In genomic region chr12:118298516-118298915, GRCm38 (mm10) we compare ENCODE assay signal across 11 mouse cellular contexts. TPM values are rescaled to one million over a fixed set of nuclear protein-coding genes. Genes with fewer than 3 reads are reported as not detected.
A peak's percentile ranks its signal among the peaks of the same experiment; 100 is the strongest.
DNase-seq lines count a peak whose midpoint lies in the region; ATAC-seq and TF ChIP-seq lines count a peak whose summit lies in the region.
"Had no signal": no experiment of that assay in that cellular context is flagged by ENCODE, and none has a peak within 500 bp of the region (broad histone marks: within the 10 kb centered on the region; RNA-seq: fewer than 3 reads in every experiment).

No protein-coding gene starts in this region.

- no peak for TF ChIP-seq CTCF in left cerebral cortex, adult 2 months (IDR thresholded peaks at IDR 0.05)

- no peak for ATAC-seq in embryonic facial prominence, embryonic 13.5 days (ENCODE audit: insufficient number of reproducible peaks, insufficient read depth, low FRiP score, low TSS enrichment, low read depth)
- no peak for ATAC-seq in hindbrain, embryonic 13.5 days (ENCODE audit: low FRiP score)
- no peak for ATAC-seq in midbrain, embryonic 14.5 days (ENCODE audit: low FRiP score, low TSS enrichment)
- ATAC-seq in megakaryocyte progenitor cell, adult 5-6 weeks (replicated peaks; ENCODE audit: poor library complexity): no peak

- H3K9me3 ChIP-seq in embryonic facial prominence, embryonic 13.5 days: no peaks in the 10 kb centered on the region
- H3K9me3 ChIP-seq in hindbrain, embryonic 13.5 days: no peaks in the 10 kb centered on the region
- no peaks in the 10 kb centered on the region for H3K9me3 ChIP-seq in midbrain, embryonic 14.5 days (ENCODE audit: control insufficient read depth, low read length)
- H3K9me3 ChIP-seq: limb, embryonic 15.5 days had no signal

- H3K36me3 ChIP-seq in embryonic facial prominence, embryonic 13.5 days: no peaks in the 10 kb centered on the region
- no peaks in the 10 kb centered on the region for H3K36me3 ChIP-seq in hindbrain, embryonic 13.5 days
- H3K36me3 ChIP-seq in midbrain, embryonic 14.5 days (ENCODE audit: control insufficient read depth, insufficient read depth, low read length): peaks cover 12% of the 10 kb centered on the region; the same call in 1 of the 2 replicates
- H3K36me3 ChIP-seq: limb, embryonic 15.5 days had no signal

- H3K4me1 ChIP-seq in embryonic facial prominence, embryonic 13.5 days: peaks cover 28% of the 10 kb centered on the region
- H3K4me1 ChIP-seq in hindbrain, embryonic 13.5 days (replicated peaks): peaks cover 43% of the 10 kb centered on the region
- H3K4me1 ChIP-seq in midbrain, embryonic 14.5 days (ENCODE audit: control insufficient read depth, insufficient read depth, low read length): peaks cover 38% of the 10 kb centered on the region

- no peak overlapping the region for H3K9ac ChIP-seq in embryonic facial prominence, embryonic 13.5 days
- peak overlapping the region; percentile 40; the same call in 1 of the 2 replicates for H3K9ac ChIP-seq in hindbrain, embryonic 13.5 days
- 0 out of 2 replicates have a peak overlapping the region, but pooled peaks have one; percentile 14 for H3K9ac ChIP-seq in midbrain, embryonic 14.5 days (replicated peaks; ENCODE audit: low read length)
- H3K9ac ChIP-seq: limb, embryonic 15.5 days had no signal

- WGBS in embryonic facial prominence, embryonic 13.5 days: 79% methylated on average over 2 of the region's 2 CpGs
- 89% methylated on average over 2 of the region's 2 CpGs for WGBS in hindbrain, embryonic 13.5 days
- WGBS in midbrain, embryonic 14.5 days: 89% methylated on average over 2 of the region's 2 CpGs

- intact Hi-C loops in left cerebral cortex, adult 2 months (cut with DNase I): no loop called here
- intact Hi-C loops in left cerebral cortex, postnatal 36 days (cut with DNase I): no loop called here

- DNase-seq in left cerebral cortex, adult 2 months (ENCODE audit: extremely low spot score in 1 of 2, low spot score in 2 of 2): no peak
- DNase-seq in left cerebral cortex, postnatal 36 days (ENCODE audit: low spot score in 2 of 2): no peak
- DNase-seq in midbrain, embryonic 14.5 days: no peak
- DNase-seq in ovary, adult 18-20 months (ENCODE audit: low spot score): no peak
- DNase-seq in adrenal gland, postnatal 4 days (ENCODE audit: low spot score in 2 of 2): no peak
- DNase-seq: adrenal gland, postnatal 10 days; kidney, adult 18-20 months had no signal

- H3K4me2 ChIP-seq in embryonic facial prominence, embryonic 13.5 days: peak overlapping the region; percentile 32
- peak overlapping the region; percentile 57 for H3K4me2 ChIP-seq in hindbrain, embryonic 13.5 days
- H3K4me2 ChIP-seq in midbrain, embryonic 14.5 days (ENCODE audit: low read length): peak overlapping the region; percentile 64
- H3K4me2 ChIP-seq: limb, embryonic 15.5 days had no signal

- H3K27me3 ChIP-seq in embryonic facial prominence, embryonic 13.5 days: no peaks in the 10 kb centered on the region
- H3K27me3 ChIP-seq in hindbrain, embryonic 13.5 days: no peaks in the 10 kb centered on the region
- no peaks in the 10 kb centered on the region for H3K27me3 ChIP-seq in midbrain, embryonic 14.5 days (ENCODE audit: control insufficient read depth, insufficient read depth, low read length)
- H3K27me3 ChIP-seq: limb, embryonic 15.5 days had no signal

- H3K4me3 ChIP-seq in left cerebral cortex, adult 2 months: peak overlapping the region; percentile 17; the same call in 1 of the 2 replicates
- no peak overlapping the region; the same call in 1 of the 2 replicates for H3K4me3 ChIP-seq in embryonic facial prominence, embryonic 13.5 days
- H3K4me3 ChIP-seq in hindbrain, embryonic 13.5 days: peak overlapping the region; percentile 18
- peak overlapping the region; percentile 14 for H3K4me3 ChIP-seq in midbrain, embryonic 14.5 days (replicated peaks; ENCODE audit: low read depth, low read length)
- H3K4me3 ChIP-seq: limb, embryonic 15.5 days had no signal

- no peak overlapping the region for H3K27ac ChIP-seq in left cerebral cortex, adult 2 months
- H3K27ac ChIP-seq in embryonic facial prominence, embryonic 13.5 days: no peak overlapping the region
- H3K27ac ChIP-seq in hindbrain, embryonic 13.5 days: no peak overlapping the region
- no peak overlapping the region for H3K27ac ChIP-seq in midbrain, embryonic 14.5 days (replicated peaks; ENCODE audit: low read depth, low read length)
- H3K27ac ChIP-seq: limb, embryonic 15.5 days had no signal

RNA-seq across cellular contexts. Expression of gene Sp4, which starts 2.7 kb away (rescaled TPM):
- total RNA-seq in left cerebral cortex, adult 2 months (2021): 10 to 100 TPM; 27.6 to 29.6 TPM
- total RNA-seq in left cerebral cortex, postnatal 36 days (2021): 10 to 100 TPM; 27.3 to 28.4 TPM
- polyA plus RNA-seq in embryonic facial prominence, embryonic 13.5 days (2015; fragmentation: Nextera tagmentation; extraction: Ambion mirVana): 8.8 and 9.5 TPM in 2 replicates
- 20.9 and 22.1 TPM in 2 replicates for polyA plus RNA-seq in hindbrain, embryonic 13.5 days (2015; fragmentation: Nextera tagmentation; extraction: Ambion mirVana)
- 27.1 and 36.2 TPM in 2 replicates for polyA plus RNA-seq in midbrain, embryonic 14.5 days (2014; fragmentation: Nextera tagmentation; extraction: Ambion mirVana)
- 10 to 100 TPM; 12.3 to 13.7 TPM for total RNA-seq in adrenal gland, postnatal 4 days (2021)
- total RNA-seq in megakaryocyte progenitor cell, adult 5-6 weeks (2015): 11.1 and 13.5 TPM in 2 replicates
- total RNA-seq in megakaryocyte progenitor cell, adult 5-6 weeks (2017): 10.1 and 13.3 TPM in 2 replicates
